Mouse (Mus musculus) myocyte (in vitro differentiated cells): ENCODE measurements around the gene Arhgap8.

ENCODE experiments used
- CEBPB ChIP-seq: IDR thresholded peaks from 2 replicates; pipeline ENCODE4 v1.6.1; 2011; ENCODE audit warnings: mild to moderate bottlenecking, moderate library complexity; ENCODE audit not compliant: poor library complexity, insufficient read depth, severe bottlenecking
- E2F4 ChIP-seq: IDR thresholded peaks from one replicate; pipeline ENCODE4 v1.6.1; 2011; ENCODE audit warnings: mild to moderate bottlenecking, control low read depth, moderate library complexity; ENCODE audit not compliant: insufficient read depth
- MAX ChIP-seq: IDR thresholded peaks from one replicate; pipeline ENCODE4 v1.6.1; 2011; ENCODE audit warnings: low read depth, mild to moderate bottlenecking, control low read depth
- MYOD1 ChIP-seq, 3 experiments: IDR thresholded peaks; one replicate each; pipeline ENCODE4 v1.6.1; 2011; ENCODE audit warnings: control low read depth in 2 of 3, low read depth in 2 of 3, mild to moderate bottlenecking in 2 of 3, moderate library complexity in 1 of 3; ENCODE audit not compliant: insufficient read length in 2 of 3, control insufficient read depth in 1 of 3
- POLR2A ChIP-seq: IDR thresholded peaks from one replicate; pipeline ENCODE4 v1.6.1; 2011; ENCODE audit warnings: low read depth, mild to moderate bottlenecking, control low read depth, moderate library complexity; ENCODE audit not compliant: insufficient read length
- POLR2AphosphoS2 ChIP-seq: IDR thresholded peaks from one replicate; pipeline ENCODE4 v1.6.1; 2011; ENCODE audit warnings: low read depth, control low read depth; ENCODE audit not compliant: insufficient read length
- REST ChIP-seq: IDR thresholded peaks from one replicate; pipeline ENCODE4 v1.6.1; 2011; ENCODE audit warnings: mild to moderate bottlenecking, control low read depth, moderate library complexity; ENCODE audit not compliant: insufficient read depth, insufficient read length
- USF1 ChIP-seq: IDR thresholded peaks from one replicate; pipeline ENCODE4 v1.6.1; 2011; ENCODE audit warnings: low read depth, mild to moderate bottlenecking, control low read depth, moderate library complexity

DNA sequence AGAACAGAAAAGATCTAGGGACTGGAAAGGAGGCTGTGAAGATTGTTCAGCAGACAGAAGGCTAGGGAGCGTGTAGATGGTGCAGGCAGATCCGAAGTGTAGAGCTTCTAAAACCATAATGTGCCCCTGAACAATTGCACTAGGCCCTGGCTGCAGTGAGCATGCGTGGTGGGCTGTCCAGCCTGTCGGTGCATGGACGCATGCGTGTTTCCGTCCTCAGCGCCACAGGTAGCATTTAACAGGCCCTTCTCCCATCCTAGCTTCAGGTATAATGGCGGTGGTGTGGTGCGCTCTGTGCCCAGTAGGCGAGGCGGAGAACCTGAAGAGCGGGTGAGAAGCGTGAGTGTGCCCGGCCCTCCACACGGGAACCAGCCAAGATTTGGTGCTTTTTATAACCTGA, 65.0 kb downstream of the Arhgap8 start:
- TF ChIP-seq USF1 (no peak), REST (no peak), MAX (no peak), POLR2A (no peak), CEBPB (no peak), POLR2AphosphoS2 (no peak), MYOD1 (IDR thresholded peaks at IDR 0.05; ENCODE audit: control insufficient read depth in 1 of 3, insufficient read length in 2 of 3, low read depth in 2 of 3) (no peak), E2F4 (no peak)
